Mouse (Mus musculus): Measurements from ENCODE around the gene Adap1.

Adap1 gene

DNA sequence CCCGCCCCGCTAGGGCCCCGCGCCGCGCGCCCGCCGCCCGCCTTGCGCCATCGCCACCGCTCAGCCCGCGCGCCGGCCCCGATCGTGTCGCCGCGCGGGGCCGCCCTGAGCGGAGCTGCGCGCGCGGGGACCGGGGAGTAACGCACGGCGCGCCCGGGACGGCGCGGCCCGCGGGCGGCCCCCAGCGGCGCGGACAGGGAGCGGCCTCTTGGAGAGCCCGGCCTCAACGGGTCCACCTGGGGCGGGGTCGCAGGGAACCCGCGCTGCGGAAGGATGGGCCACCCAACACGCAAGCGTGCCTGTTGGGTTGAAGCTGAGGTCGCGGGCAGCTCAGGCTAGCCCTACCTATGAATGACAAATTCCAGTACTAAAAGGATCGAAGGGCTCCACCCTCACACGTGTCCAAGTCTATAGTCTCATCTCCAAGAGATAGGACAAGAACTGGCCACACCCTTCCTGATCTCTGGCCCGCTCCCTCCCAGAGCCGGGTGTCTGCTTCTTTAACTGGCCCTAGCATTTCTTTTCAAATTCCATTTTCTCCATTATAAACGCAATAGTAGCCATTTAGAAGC, at the start of gene Adap1:
TSS of gene Adap1 (minus strand) at position 228 of the 572 bp plus-strand sequence.
- peak; percentile 37 to 69 for DNase-seq (ENCODE audit: low spot score in 2 of 2)

DNA sequence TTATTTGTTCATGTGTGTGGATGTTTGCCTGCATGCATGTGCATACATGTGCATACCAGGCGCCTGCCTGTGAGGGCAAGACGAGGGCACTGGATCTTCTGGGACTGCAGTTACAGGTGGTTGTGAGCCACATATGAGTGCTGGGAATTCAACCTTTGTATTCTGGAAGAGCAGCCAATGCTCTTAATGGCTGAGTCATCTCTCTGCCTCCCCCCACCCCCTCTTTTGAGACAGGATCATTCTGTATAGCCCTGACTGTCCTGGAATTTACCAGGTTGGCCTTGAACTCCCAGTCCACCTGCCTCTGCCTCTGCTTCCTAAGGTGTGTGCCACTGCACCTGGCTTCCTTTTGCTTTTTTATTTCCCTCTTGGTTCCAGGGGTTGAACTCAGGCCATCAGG, 49.4 kb upstream of the Adap1 start:
- no peak for DNase-seq (ENCODE audit: low spot score in 2 of 2)

DNA sequence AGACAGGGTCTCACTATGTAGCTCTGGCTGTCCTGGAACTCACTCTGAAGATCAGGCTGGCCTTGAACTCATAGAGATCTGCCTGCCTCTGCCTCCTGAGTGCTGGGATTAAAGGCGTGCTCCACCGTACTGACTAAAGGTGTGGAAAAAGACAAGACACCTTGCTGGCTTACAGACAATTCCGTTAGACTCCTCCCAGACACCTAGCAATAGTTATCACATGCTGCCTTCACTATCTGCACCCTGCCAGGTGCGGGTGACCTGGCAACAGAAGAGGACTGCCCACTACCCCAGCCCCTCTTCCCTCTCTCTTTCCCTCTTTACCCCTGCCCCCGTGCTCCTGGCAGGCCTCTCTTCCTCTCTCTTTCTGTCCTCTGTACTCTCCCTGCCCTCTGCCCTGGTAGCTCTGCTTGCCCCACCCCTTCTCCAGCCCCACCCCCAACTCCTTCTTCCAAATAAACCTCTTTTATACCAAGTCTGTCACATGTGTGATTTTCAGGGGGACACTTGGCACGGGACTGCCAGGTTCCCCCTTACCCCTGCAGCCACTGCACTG, 48.5 kb upstream of the Adap1 start:
- DNase-seq (ENCODE audit: low spot score in 2 of 2) = no peak

GRCm38 (mm10) chr5:139373126-139373525, 47.7 kb upstream of the Adap1 start:
- DNase-seq (ENCODE audit: low spot score in 2 of 2) = no peak

DNA sequence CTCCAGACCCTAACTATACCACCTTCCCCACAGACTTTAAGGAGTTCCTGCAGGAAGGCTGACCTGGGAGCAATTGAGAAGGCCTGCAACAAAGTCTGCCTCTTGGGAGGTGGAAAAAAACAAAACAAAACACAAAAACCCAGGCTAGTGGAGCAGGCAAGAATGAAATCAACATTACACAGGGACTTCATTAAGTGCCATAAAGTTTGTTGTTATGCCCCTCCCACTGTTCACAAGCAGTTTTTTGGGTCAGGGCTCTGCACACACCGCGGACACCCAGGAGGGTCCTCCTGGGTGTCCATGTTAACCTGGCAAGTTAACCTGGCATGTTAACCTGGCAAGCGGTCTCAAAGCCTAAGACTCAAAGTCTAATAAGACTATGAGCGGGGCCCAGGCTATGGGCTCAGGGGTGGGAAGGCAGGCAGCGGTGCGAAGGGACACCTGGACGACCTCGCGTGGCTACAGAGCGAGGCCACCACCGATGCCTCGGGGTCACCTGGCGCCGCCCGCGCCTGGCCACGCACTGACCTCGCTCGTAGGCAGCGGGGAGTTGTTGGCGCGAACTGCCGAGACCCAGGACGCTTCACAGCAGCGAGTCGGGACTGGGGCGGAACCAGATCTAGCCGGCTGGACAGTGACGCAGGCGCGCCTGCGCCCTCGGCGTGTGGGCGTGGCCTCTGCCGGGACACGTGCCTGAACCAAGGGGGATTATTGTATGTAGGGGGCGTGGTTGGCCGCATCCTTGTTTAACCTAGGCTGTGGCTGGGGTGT, 46.4 kb upstream of the Adap1 start:
- peak; percentile 86 to 88 for DNase-seq (ENCODE audit: low spot score in 2 of 2)

DNA sequence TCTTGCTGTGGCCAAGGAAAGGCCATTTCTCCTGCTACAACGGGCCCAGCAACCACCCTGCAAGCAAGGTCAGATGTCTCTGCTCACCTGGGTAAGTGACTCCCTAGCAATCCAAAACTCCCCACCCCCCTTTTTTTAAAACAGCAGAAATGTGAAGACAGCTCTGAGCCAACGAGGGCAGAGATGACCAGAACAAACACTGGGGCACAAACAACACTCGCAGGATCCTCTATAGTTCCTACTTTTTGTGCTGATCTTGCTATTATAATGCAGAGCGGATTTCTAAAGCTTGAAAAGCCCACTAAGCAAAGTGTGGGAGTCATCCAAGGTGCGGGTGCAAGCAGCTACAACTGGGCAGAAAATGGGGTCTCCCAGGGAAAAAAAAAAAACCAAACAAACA, 45.7 kb upstream of the Adap1 start:
- DNase-seq (ENCODE audit: low spot score in 2 of 2) = no peak

- no peak for DNase-seq (ENCODE audit: low spot score in 2 of 2)
Measured at GRCm38 (mm10) chr5:139370336-139370735, 44.9 kb upstream of the Adap1 start.

- no peak for DNase-seq (ENCODE audit: low spot score in 2 of 2)
Measured at GRCm38 (mm10) chr5:139368638-139369320, 43.4 kb upstream of the Adap1 start.

DNA sequence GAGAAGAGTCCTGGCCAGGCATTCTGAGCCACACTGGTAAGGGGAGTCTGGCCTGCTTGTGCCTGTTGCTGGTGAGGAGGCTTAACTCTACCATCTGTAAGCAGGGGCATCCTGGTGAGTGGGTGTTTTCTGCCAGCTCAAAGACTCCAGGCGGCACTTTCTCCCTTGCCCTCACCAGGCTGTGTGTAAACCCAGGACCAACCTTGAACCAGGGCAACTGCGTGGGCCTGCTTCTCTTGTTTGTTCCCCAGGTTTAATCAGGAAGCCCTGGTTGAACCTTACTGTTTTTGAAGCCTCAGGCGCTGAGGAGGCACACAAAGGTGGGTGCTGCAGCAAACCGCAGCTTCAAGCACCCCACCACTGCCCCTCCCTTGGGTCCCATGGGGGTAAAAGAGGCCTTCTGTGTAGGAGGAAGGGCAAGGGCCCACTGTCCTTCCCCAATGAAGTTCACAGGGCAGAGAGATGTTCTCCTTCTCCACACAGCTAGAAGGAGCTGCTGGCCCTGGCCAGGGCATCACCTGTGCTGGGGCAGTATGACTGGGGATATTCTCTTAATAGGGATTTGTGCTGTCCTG, 42.5 kb upstream of the Adap1 start:
- no peak for DNase-seq (ENCODE audit: low spot score in 2 of 2)

GRCm38 (mm10) chr5:139366484-139366883, 41.1 kb upstream of the Adap1 start:
- DNase-seq (ENCODE audit: low spot score in 2 of 2) = no peak

GRCm38 (mm10) chr5:139365827-139366226, 40.4 kb upstream of the Adap1 start:
- no peak for DNase-seq (ENCODE audit: low spot score in 2 of 2)

GRCm38 (mm10) chr5:139364911-139365571, 39.6 kb upstream of the Adap1 start:
- peak in 1 of 2 experiments; percentile 42 for DNase-seq (ENCODE audit: low spot score in 2 of 2)

- DNase-seq (ENCODE audit: low spot score in 2 of 2) = peak; percentile 76 to 88
Measured at GRCm38 (mm10) chr5:139364260-139364910, 39.0 kb upstream of the Adap1 start.

DNA sequence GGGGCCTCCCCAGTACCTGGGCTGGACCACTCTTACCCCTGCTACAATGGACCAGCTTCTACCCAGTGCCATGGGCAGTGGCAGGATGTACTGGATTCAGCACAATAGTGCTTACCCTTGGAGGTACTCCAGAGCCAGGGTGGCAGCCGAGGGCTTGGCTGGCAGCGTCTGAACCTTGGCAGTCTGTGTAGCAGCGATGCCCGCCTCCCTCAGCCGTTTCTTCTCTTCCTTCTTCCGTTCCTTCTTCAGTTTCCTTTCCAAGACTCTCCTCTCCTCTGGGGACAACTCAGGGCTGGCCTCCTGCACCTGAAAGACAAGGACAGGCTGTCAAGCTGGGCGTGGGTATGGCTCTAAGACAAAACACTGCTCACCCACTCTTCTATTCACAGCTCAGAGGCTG, 38.4 kb upstream of the Adap1 start:
- DNase-seq (ENCODE audit: low spot score in 2 of 2) = no peak

DNA sequence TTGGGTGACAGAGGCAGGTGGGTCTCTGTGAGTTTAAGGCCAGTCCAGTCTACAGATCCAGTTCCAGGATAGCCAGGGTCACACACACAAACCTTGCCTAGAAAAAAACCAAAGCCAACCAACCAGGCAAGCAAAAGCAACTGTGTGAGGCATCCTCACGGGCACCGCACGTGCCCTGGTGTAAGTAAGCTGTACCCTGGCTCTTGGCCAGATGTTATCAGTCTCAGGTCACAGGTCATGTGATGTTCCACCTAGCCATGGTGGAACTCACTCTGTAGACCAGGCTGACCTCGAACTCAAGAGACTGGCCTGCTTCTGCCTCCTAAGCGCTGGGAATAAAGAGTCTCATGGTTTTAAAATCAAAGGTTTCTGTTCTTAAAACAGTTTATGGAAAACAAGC, 33.8 kb upstream of the Adap1 start:
- no peak for DNase-seq (ENCODE audit: low spot score in 2 of 2)

DNA sequence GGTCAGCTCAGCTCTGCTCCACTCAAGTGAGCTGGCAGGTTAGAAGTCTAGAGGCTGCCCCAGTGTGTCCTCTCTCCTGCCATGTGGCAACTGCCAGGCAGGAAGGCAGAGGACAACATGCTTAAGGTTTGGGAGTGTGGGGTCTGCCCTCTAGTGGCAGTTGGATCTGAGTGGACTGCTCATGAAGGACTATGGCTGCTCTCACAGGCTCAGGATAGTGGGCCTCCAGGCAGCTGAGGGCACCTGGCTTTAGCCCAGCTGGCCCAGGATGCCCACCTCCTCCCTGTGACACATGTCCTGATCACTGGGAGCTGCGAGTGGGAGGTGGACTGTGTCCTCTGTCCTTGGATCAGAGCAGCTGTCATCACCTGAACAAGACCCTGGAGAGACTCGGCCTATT, 33.2 kb upstream of the Adap1 start:
- DNase-seq (ENCODE audit: low spot score in 2 of 2) = no peak

DNA sequence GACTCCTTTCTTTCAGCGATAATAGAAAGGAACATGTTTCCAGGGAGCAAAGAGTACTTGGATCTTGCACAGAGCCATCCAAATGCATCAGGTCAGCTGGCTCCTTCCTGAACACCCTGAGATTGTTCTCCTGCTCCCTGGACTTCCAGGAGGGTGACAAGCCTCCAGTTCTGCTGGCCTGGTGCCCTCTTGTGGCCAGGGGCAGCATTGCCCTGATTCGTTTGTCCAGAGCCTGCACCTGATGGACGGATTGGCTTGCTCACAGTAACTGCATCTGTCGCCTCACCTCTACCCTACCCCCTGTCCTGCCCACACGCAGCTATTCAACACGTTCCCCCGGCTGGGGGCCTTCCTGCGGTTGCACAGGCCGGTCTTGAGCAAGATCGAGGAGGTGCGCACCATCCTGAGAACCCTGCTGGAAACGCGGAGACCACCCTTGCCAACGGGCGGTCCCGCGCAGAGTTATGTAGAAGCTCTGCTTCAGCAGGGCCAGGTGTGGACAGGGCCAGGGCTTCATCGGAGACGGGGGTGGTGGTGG, 29.9 kb upstream of the Adap1 start:
- peak in 1 of 2 experiments; percentile 70 for DNase-seq (ENCODE audit: low spot score in 2 of 2)

- no peak for DNase-seq (ENCODE audit: low spot score in 2 of 2)
Measured at GRCm38 (mm10) chr5:139353946-139354345, 28.5 kb upstream of the Adap1 start.

DNA sequence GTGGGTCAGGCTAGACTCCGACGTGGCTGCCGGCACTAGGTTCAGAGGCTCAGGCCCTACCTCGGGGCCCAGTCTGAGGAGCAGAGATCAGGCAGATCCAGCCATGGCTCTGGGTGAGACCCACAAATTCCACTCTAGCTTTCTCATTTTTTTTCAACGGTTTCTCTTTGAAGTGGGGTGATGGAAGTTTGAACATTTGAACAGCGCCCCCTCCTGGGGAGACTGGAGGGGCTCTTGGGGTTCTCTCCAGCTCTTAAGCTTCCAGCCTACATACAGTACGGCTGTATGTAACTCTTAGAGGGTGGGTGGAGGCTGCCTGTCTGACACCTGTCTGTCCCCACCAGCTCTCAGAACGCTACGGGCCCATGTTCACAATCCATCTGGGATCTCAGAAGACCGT, 28.1 kb upstream of the Adap1 start:
- no peak for DNase-seq (ENCODE audit: low spot score in 2 of 2)

- DNase-seq (ENCODE audit: low spot score in 2 of 2) = no peak
Measured at GRCm38 (mm10) chr5:139352317-139352716, 26.9 kb upstream of the Adap1 start, which contains the start of gene Cyp2w1. Gene Cyp2w1 (plus strand): TSS chr5:139352617.

- DNase-seq (ENCODE audit: low spot score in 2 of 2) = no peak
Measured at GRCm38 (mm10) chr5:139351628-139352027, 26.2 kb upstream of the Adap1 start.

Data from frontal cortex, postnatal 10 days (tissue).